Mouse (Mus musculus): ENCODE measurements at regions not wholly inside any gene's neighbourhood (a gene's known extent, or its start where the extent isn't known, plus 50 kb on each side); places are given as distances from the start of the nearest gene placed in this dataset.

DNA sequence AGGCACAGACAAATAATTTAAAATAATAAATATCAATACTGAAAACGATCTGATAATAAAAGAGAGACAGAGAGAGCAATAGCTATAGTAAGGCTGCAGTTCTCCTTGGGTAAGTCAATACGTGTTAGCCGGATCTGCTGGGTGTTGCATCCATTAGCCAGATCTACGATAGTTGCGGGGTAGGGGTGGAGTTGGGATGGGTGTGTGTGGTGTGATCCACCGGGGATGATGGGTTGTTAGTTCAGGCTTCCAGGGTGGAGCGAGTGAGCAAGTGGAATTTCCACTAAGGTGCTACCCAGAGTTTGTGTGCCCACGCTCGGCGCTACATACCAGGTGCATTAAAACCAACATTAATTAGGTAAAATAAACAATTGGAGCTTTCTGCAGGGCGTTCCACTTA is 160.2 kb downstream of the Icos start:
- TF ChIP-seq CTCF (IDR thresholded peaks at IDR 0.05; ENCODE audit: low read depth) (no peak), EP300 (IDR thresholded peaks at IDR 0.05; ENCODE audit: low read depth) (no peak)
